11 mouse cellular contexts compared by ENCODE assay signal in genomic region chr17:28034986-28035385, GRCm38 (mm10). TPM values are rescaled to one million over a fixed set of nuclear protein-coding genes. Genes with fewer than 3 reads are reported as not detected.
DNase-seq lines count a peak whose midpoint lies in the region; ATAC-seq and TF ChIP-seq lines count a peak whose summit lies in the region.
"Had no signal": no experiment of that assay in that cellular context is flagged by ENCODE, and none has a peak within 500 bp of the region (broad histone marks: within the 10 kb centered on the region; RNA-seq: fewer than 3 reads in every experiment).

No protein-coding gene starts in this region.

- no peak for TF ChIP-seq CTCF in heart, postnatal 0 days (IDR thresholded peaks at IDR 0.05; ENCODE audit: low read depth)

- 65% methylated on average over 8 of the region's 8 CpGs for WGBS in intestine, embryonic 16.5 days
- WGBS in intestine, embryonic 15.5 days, result 59% methylated on average over 8 of the region's 8 CpGs
- WGBS in heart, postnatal 0 days, result 29% methylated on average over 8 of the region's 8 CpGs

- DNase-seq in adrenal gland, postnatal 10 days, result peak; percentile 62
- no peak for DNase-seq in adrenal gland, adult (ENCODE audit: inconsistent age in 2 of 2, low spot score in 1 of 2)
- DNase-seq in heart, postnatal 0 days (ENCODE audit: low spot score), result peak; percentile 60
- peak; percentile 94 for DNase-seq in lung, postnatal 36 days
- no peak for DNase-seq in kidney, postnatal 25 days
- DNase-seq: cerebellum, adult 8-10 months; liver, embryonic 13.5 days had no signal

- H3K4me1 ChIP-seq in intestine, embryonic 16.5 days (ENCODE audit: control insufficient read depth, insufficient read depth, low read length), result no peaks in the 10 kb centered on the region
- H3K4me1 ChIP-seq in intestine, embryonic 15.5 days (replicated peaks), result 0 out of 2 replicates have a peak, but pooled peaks cover 7% of the 10 kb centered on the region
- H3K4me1 ChIP-seq in heart, postnatal 0 days (ENCODE audit: control insufficient read depth, insufficient read depth), result peaks cover 17% of the 10 kb centered on the region

- 0 out of 2 replicates have a peak, but pooled peaks have one; percentile 20 for ATAC-seq in intestine, embryonic 16.5 days
- ATAC-seq in intestine, embryonic 15.5 days, result no peak
- peak; percentile 66 for ATAC-seq in heart, postnatal 0 days (ENCODE audit: insufficient read depth, low read depth)
- no peak for ATAC-seq in activated CD4-positive, CD25-positive, alpha-beta regulatory T cell, adult 4 months

- H3K27ac ChIP-seq in intestine, embryonic 16.5 days (ENCODE audit: low read length), result no peak overlapping the region
- no peak overlapping the region for H3K27ac ChIP-seq in intestine, embryonic 15.5 days
- peak overlapping the region; percentile 39; the same call in 1 of the 2 replicates for H3K27ac ChIP-seq in heart, postnatal 0 days (ENCODE audit: low read depth)
- H3K27ac ChIP-seq: liver, embryonic 13.5 days had no signal

- H3K36me3 ChIP-seq in intestine, embryonic 16.5 days (ENCODE audit: control insufficient read depth, insufficient read depth, low read length), result no peaks in the 10 kb centered on the region
- peaks cover 3% of the 10 kb centered on the region; the same call in 1 of the 2 replicates for H3K36me3 ChIP-seq in intestine, embryonic 15.5 days
- H3K36me3 ChIP-seq in heart, postnatal 0 days (replicated peaks; ENCODE audit: control insufficient read depth, insufficient read depth, low read length), result peaks cover 11% of the 10 kb centered on the region

- no peak overlapping the region for H3K9ac ChIP-seq in intestine, embryonic 16.5 days (ENCODE audit: low read depth, low read length)
- H3K9ac ChIP-seq in intestine, embryonic 15.5 days, result no peak overlapping the region
- no peak overlapping the region for H3K9ac ChIP-seq in heart, postnatal 0 days (replicated peaks; ENCODE audit: low read depth, low read length)
- H3K9ac ChIP-seq: liver, embryonic 13.5 days had no signal

- H3K9me3 ChIP-seq in intestine, embryonic 16.5 days (ENCODE audit: control insufficient read depth, low read length), result no peaks in the 10 kb centered on the region
- no peaks in the 10 kb centered on the region for H3K9me3 ChIP-seq in intestine, embryonic 15.5 days
- H3K9me3 ChIP-seq in heart, postnatal 0 days (replicated peaks; ENCODE audit: control insufficient read depth, low read length), result no peaks in the 10 kb centered on the region
- H3K9me3 ChIP-seq: liver, embryonic 13.5 days had no signal

- no peak overlapping the region for H3K4me3 ChIP-seq in intestine, embryonic 16.5 days (ENCODE audit: low read length)
- no peak overlapping the region for H3K4me3 ChIP-seq in intestine, embryonic 15.5 days (replicated peaks)
- no peak overlapping the region for H3K4me3 ChIP-seq in heart, postnatal 0 days (ENCODE audit: low read depth, low read length)
- H3K4me3 ChIP-seq: liver, embryonic 13.5 days had no signal

- no peak for TF ChIP-seq EP300 in heart, postnatal 0 days (IDR thresholded peaks at IDR 0.05; ENCODE audit: low read depth)

- no peaks in the 10 kb centered on the region for H3K27me3 ChIP-seq in intestine, embryonic 16.5 days (replicated peaks; ENCODE audit: control insufficient read depth, insufficient read depth, low read length)
- no peaks in the 10 kb centered on the region for H3K27me3 ChIP-seq in intestine, embryonic 15.5 days (replicated peaks)
- no peaks in the 10 kb centered on the region for H3K27me3 ChIP-seq in heart, postnatal 0 days (ENCODE audit: control insufficient read depth, insufficient read depth, low read length)
- H3K27me3 ChIP-seq: liver, embryonic 13.5 days had no signal

- H3K4me2 ChIP-seq in intestine, embryonic 16.5 days (ENCODE audit: low read depth, low read length), result no peak overlapping the region
- no peak overlapping the region for H3K4me2 ChIP-seq in intestine, embryonic 15.5 days (replicated peaks)
- H3K4me2 ChIP-seq in heart, postnatal 0 days (ENCODE audit: low read depth, low read length), result no peak overlapping the region
- H3K4me2 ChIP-seq: liver, embryonic 13.5 days; midbrain, embryonic 11.5 days had no signal

RNA-seq across cellular contexts. Expression of gene Tcp11, which starts 45.5 kb away (rescaled TPM):
- total RNA-seq in adrenal gland, postnatal 10 days (2021), result under 1 TPM; 0.24 to 0.57 TPM
- polyA plus RNA-seq in intestine, embryonic 16.5 days (2015; fragmentation: Nextera tagmentation; extraction: Ambion mirVana), result 1.6 TPM in 2 replicates
- polyA plus RNA-seq in intestine, embryonic 15.5 days (2015; fragmentation: Nextera tagmentation; extraction: Ambion mirVana), result 1.2 and 1.6 TPM in 2 replicates
- 0.15 TPM in 1 of 2 replicates, not detected in the other for total RNA-seq in heart, postnatal 0 days (2014; rRNA removed; ENCODE audit: low replicate concordance)
- 0.15 and 0.25 TPM in 2 replicates for polyA plus RNA-seq in heart, postnatal 0 days (2015; fragmentation: Nextera tagmentation; extraction: Ambion mirVana)
- polyA plus RNA-seq in activated CD4-positive, CD25-positive, alpha-beta regulatory T cell, adult 4 months (2017; shearing (Covaris generic)), result 1 to 10 TPM; 1.0 to 1.6 TPM

Comparison
In these comparisons a context has a peak if more than half of its experiments do, and no peak if none do; other contexts are left out.
1. DNase-seq: peak in adrenal gland, postnatal 10 days (single experiment), heart, postnatal 0 days (single experiment) and lung, postnatal 36 days (single experiment); none in adrenal gland, adult (0 of 2) and kidney, postnatal 25 days (0 of 2).
2. ATAC-seq: peak in intestine, embryonic 16.5 days (single experiment) and heart, postnatal 0 days (single experiment); none in intestine, embryonic 15.5 days (single experiment) and activated CD4-positive, CD25-positive, alpha-beta regulatory T cell, adult 4 months (single experiment).